Mouse (Mus musculus): ENCODE measurements at regions not wholly inside any gene's neighbourhood (a gene's known extent, or its start where the extent isn't known, plus 50 kb on each side); places are given as distances from the start of the nearest gene placed in this dataset.
"Not testable (repeated sequence)": the region's sequence is repeated elsewhere in the genome, so short reads cannot be mapped to it uniquely, and the experiment has no call there.

DNA sequence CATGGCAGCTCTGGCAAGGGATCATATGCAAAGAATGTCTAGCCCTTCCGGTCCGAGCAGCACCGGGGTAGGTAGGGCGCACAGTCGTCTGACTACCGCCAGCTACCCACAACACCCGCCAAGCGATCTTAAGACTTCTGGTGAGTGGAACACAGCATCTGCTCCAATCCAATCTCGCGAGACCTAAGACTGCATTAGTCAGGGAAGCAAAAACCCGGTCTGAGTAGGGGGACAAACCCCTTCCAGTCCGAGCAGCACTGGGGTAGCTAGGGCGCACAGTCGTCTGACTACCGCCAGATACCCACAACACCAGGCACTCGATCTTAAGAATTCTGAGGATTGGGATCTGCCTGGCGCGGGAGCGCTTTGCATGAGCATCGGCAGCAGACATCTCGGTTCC, 57.1 kb downstream of the Nap1l2 start:
- DNase-seq (ENCODE audit: low read depth, low spot score) = not testable (repeated sequence)

DNA sequence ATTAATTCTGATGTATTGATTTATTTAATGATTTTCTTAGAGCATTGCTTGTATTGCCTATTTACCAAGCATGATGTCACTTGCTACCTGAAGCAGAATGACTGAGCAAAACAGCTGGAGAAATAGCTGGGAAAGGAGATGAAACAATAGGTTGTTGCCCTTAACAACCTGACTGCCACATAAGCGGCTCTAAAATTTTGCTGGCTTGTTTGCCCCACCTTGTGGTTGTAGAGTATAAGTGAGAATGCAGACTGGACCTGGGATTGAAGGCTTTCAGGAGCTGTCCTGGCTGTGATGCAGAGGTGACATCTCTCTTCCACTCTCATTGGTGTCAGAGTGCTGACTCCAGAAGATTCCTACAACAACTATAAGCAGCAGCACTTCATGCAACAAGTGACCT, 77.3 kb downstream of the Nap1l2 start:
- peak; percentile 35 for DNase-seq (ENCODE audit: low read depth, low spot score)

- not testable (repeated sequence) for DNase-seq (ENCODE audit: low read depth, low spot score)
Observed at GRCm38 (mm10) chrX:103067730-103068621, 118.5 kb downstream of the Nap1l2 start.

DNA sequence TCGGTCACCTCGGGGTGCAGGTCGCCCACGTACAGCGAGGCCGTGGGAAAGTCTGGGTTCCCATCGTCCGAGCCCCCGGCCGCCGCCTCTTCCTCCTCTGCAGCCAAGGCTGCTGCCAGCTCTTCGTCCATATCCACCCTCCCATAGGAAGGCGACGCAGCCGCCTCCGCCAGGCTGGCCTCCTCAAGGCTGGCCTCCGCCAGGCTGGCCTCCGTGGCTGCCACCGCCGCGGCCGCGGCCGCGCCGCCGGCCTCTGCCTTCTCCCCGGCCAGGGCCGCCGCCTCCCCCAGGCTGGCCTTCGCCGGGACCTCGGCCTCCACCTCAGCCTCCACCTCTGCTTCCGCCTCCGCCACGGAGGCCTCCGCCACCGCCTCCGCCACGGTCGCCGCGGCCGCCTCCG, 119.3 kb downstream of the Nap1l2 start:
- not testable (repeated sequence) for DNase-seq (ENCODE audit: low read depth, low spot score)

- no peak for DNase-seq (ENCODE audit: low read depth, low spot score)
Observed at GRCm38 (mm10) chrX:103026256-103027028, 98.3 kb downstream of the 1700018G05Rik start.

DNA sequence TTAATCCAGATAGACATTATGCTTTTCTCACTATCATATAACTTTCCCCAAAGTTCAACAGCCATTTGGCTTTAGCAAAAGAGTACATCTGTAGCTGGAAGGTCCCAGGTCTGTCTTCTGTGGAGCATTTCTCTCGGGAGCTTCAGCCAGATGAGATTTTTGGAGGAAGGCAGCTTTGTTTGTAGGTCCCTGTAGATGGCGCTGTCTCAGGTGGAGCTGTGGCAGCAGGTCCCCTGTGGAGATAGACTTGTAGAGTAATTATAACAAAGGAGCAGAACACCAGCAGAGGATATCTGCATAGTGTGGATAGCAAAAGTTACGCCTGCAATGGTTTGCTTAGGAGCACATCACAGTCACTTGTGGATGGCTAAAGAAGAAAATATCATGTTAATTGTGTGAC, 97.3 kb downstream of the 1700018G05Rik start:
- not testable (repeated sequence) for DNase-seq (ENCODE audit: low read depth, low spot score)

DNA sequence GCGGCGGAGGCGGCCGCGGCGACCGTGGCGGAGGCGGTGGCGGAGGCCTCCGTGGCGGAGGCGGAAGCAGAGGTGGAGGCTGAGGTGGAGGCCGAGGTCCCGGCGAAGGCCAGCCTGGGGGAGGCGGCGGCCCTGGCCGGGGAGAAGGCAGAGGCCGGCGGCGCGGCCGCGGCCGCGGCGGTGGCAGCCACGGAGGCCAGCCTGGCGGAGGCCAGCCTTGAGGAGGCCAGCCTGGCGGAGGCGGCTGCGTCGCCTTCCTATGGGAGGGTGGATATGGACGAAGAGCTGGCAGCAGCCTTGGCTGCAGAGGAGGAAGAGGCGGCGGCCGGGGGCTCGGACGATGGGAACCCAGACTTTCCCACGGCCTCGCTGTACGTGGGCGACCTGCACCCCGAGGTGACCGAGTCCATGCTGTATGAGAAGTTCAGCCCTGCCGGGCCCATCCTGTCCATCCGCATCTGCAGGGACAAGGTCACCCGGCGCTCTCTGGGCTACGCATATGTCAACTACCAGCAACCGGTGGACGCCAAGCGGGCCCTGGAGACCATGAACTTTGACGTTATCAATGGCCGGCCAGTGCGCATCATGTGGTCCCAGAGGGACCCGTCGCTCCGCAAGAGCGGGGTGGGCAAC, 85.4 kb downstream of the 1700018G05Rik start:
- DNase-seq (ENCODE audit: low read depth, low spot score) = not testable (repeated sequence)

DNA sequence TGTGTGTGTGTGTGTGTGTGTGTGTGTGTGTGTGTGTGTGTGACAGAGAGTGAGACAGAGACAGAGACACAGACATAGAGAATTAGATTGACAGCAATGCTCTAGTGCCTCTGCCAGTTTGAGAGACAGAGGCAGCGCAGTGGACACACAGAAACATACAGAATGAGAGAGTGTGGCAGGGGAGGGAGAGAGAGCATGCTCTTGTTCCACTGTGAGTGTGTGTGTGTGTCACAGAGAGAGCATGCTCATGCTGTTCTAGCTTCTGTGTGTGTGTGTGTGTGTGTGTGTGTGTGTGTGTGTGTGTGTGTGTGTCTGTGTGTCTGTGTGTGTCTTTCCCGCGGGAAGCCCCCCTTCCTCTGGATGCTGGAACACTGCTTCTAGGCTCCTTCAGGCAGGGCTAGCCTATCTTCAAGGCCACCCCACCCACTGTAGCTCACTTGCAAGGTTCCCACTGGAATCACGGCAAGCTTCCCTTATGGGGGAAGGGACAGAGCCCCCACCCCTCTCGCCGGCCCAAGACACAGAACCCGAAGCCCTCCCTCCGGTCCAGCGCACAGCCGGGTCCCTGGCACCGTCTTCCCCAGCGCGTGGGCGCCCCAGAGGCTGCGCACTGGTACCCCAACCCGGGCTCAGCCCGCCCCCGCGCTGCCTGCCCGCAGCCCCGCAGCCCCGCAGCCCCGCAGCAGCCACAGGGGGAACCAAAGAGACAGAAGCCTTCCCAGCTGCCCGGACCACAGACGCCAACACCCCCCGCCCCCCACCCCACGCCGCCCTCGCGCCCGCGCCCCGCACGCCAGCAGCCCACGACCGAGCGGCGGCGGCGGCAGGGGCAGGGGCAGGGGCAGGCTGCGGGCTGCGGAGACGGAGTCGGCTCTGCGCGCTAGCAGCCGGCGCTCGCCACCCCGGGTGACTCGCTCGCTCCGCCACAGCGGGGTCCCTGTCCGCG, 84.4 kb downstream of the 1700018G05Rik start:
- DNase-seq (ENCODE audit: low read depth, low spot score) = not testable (repeated sequence)

- DNase-seq (ENCODE audit: low read depth, low spot score) = not testable (repeated sequence)
Observed at GRCm38 (mm10) chrX:102993956-102994355, 65.8 kb downstream of the 1700018G05Rik start.

Data from 3T3-L1 (cell line).